Mouse (Mus musculus) embryonic facial prominence, embryonic 11.5 days (tissue): ENCODE results near the gene Rock2. TPM values are rescaled to one million over a fixed set of nuclear protein-coding genes. Genes with fewer than 3 reads are reported as not detected.

Experiments
- ATAC-seq: fragments of 200-750 bp; cut with Nextera tagmentation; replicated peaks from 2 replicates; pipeline ENCODE4 v1.8.0; 2017; ENCODE audit warnings: low read depth; ENCODE audit not compliant: insufficient number of reproducible peaks, low FRiP score, low TSS enrichment
- DNase-seq: peaks from one replicate; pipeline ENCODE4 v3.0.0-alpha.2; 2015; ENCODE audit warnings: low spot score
- H3K27ac ChIP-seq: fragments of 300-500 bp; sonication (generic); replicated peaks from 2 replicates; pipeline ENCODE4 v1.5.1; 2014; ENCODE audit warnings: mild to moderate bottlenecking, low read depth, low read length, control low read depth
- H3K27me3 ChIP-seq: fragments of 300-500 bp; sonication (generic); 2 replicates; pipeline ENCODE4 v1.6.1; 2014; ENCODE audit warnings: mild to moderate bottlenecking, low read length, moderate library complexity, mixed read lengths; ENCODE audit not compliant: control insufficient read depth, insufficient read depth
- H3K36me3 ChIP-seq: fragments of 300-500 bp; sonication (generic); replicated peaks from 2 replicates; pipeline ENCODE4 v1.6.1; 2014; ENCODE audit warnings: low read depth, mild to moderate bottlenecking, low read length, moderate library complexity, mixed read lengths; ENCODE audit not compliant: control insufficient read depth, insufficient read depth
- H3K4me1 ChIP-seq: fragments of 300-500 bp; sonication (generic); 2 replicates; pipeline ENCODE4 v1.6.1; 2014; ENCODE audit warnings: low read length, mixed read lengths; ENCODE audit not compliant: control insufficient read depth, insufficient read depth
- H3K4me2 ChIP-seq: fragments of 300-500 bp; sonication (generic); 2 replicates; pipeline ENCODE4 v1.6.1; 2014; ENCODE audit warnings: low read depth, mild to moderate bottlenecking, control low read depth, low read length, moderate library complexity
- H3K4me3 ChIP-seq: fragments of 300-500 bp; sonication (generic); 2 replicates; pipeline ENCODE4 v1.5.1; 2014; ENCODE audit warnings: low read depth, low read length, control low read depth
- H3K9ac ChIP-seq: fragments of 300-500 bp; sonication (generic); replicated peaks from 2 replicates; pipeline ENCODE4 v1.6.1; 2014; ENCODE audit warnings: mild to moderate bottlenecking, control low read depth, low read length
- H3K9me3 ChIP-seq: fragments of 300-500 bp; sonication (generic); replicated peaks from 2 replicates; pipeline ENCODE4 v1.6.1; 2016; ENCODE audit warnings: mild to moderate bottlenecking, low read length, inconsistent platforms, mixed read lengths; ENCODE audit not compliant: control insufficient read depth
- WGBS: fragments of 180-500 bp; shearing (Covaris S2); extraction: QIAGEN DNeasy Blood & Tissue Kit; methylation state at CpG from one replicate; pipeline ENCODE4 v1.1.7; 2014; 5-methylcytosine and 5-hydroxymethylcytosine counted together
- polyA plus RNA-seq: library from polyadenylated mRNA; unstranded; fragments of >200 nt; fragmentation: Nextera tagmentation; extraction: Ambion mirVana; gene quantifications from 2 replicates; pipeline ENCODE4 v1.2.1, GENCODE M21; 2014

The Rock2 gene
- polyA plus RNA-seq, 1 experiment from 2014 or later: 13.6 TPM

GRCm38 (mm10) chr12:16856306-16856679 lies 38.4 kb upstream of the Rock2 start:
- H3K4me1 ChIP-seq: no peaks in the 10 kb centered on the region
- DNase-seq (no peak), ATAC-seq (no peak)
- H3K27ac ChIP-seq: no peak overlapping the region
- 70% methylated on average over 2 of the region's 2 CpGs for WGBS
- H3K36me3 ChIP-seq: no peaks in the 10 kb centered on the region
- no peaks in the 10 kb centered on the region for H3K9me3 ChIP-seq
- H3K9ac ChIP-seq: no peak overlapping the region
- H3K4me3 ChIP-seq: no peak overlapping the region
- no peaks in the 10 kb centered on the region for H3K27me3 ChIP-seq
- no peak overlapping the region for H3K4me2 ChIP-seq

GRCm38 (mm10) chr12:16858081-16858480 lies 36.6 kb upstream of the Rock2 start:
- Histone ChIP-seq H3K4me1 (no peaks in the 10 kb centered on the region), H3K36me3 (no peaks in the 10 kb centered on the region), H3K9ac (no peak overlapping the region), H3K4me2 (no peak overlapping the region), H3K27ac (no peak overlapping the region), H3K27me3 (no peaks in the 10 kb centered on the region), H3K9me3 (no peaks in the 10 kb centered on the region), H3K4me3 (no peak overlapping the region)
- ATAC-seq (no peak), DNase-seq (no peak)
- WGBS: 83% methylated on average over 4 of the region's 4 CpGs

- no peak overlapping the region for H3K9ac ChIP-seq
- H3K36me3 ChIP-seq: no peaks in the 10 kb centered on the region
- H3K9me3 ChIP-seq: no peaks in the 10 kb centered on the region
- no peak overlapping the region for H3K4me3 ChIP-seq
- no peak overlapping the region for H3K27ac ChIP-seq
- no peaks in the 10 kb centered on the region for H3K27me3 ChIP-seq
- WGBS: 81% methylated on average over 2 of the region's 2 CpGs
- no peak overlapping the region for H3K4me2 ChIP-seq
- H3K4me1 ChIP-seq: no peaks in the 10 kb centered on the region
- DNase-seq: no peak
- ATAC-seq: no peak
Measured at GRCm38 (mm10) chr12:16859781-16860180, 34.9 kb upstream of the Rock2 start.

- H3K27me3 ChIP-seq: no peaks in the 10 kb centered on the region
- no peak overlapping the region for H3K4me2 ChIP-seq
- H3K9ac ChIP-seq: no peak overlapping the region
- no peaks in the 10 kb centered on the region for H3K4me1 ChIP-seq
- WGBS: 61% methylated on average over 1 of the region's 1 CpGs
- DNase-seq: no peak
- H3K27ac ChIP-seq: no peak overlapping the region
- H3K36me3 ChIP-seq: no peaks in the 10 kb centered on the region
- ATAC-seq: no peak
- H3K9me3 ChIP-seq: no peaks in the 10 kb centered on the region
- no peak overlapping the region for H3K4me3 ChIP-seq
Measured at GRCm38 (mm10) chr12:16860533-16860932, 34.2 kb upstream of the Rock2 start.

GRCm38 (mm10) chr12:16860961-16861360 lies 33.7 kb upstream of the Rock2 start:
- no peaks in the 10 kb centered on the region for H3K9me3 ChIP-seq
- DNase-seq (no peak), ATAC-seq (no peak)
- H3K27me3 ChIP-seq: no peaks in the 10 kb centered on the region
- WGBS: 56% methylated on average over 3 of the region's 3 CpGs
- no peaks in the 10 kb centered on the region for H3K36me3 ChIP-seq
- H3K4me3 ChIP-seq: no peak overlapping the region
- H3K27ac ChIP-seq: no peak overlapping the region
- no peak overlapping the region for H3K4me2 ChIP-seq
- no peaks in the 10 kb centered on the region for H3K4me1 ChIP-seq
- no peak overlapping the region for H3K9ac ChIP-seq

- Histone ChIP-seq H3K4me3 (no peak overlapping the region), H3K4me1 (no peaks in the 10 kb centered on the region; the same call in 1 of the 2 replicates), H3K9me3 (no peaks in the 10 kb centered on the region), H3K36me3 (no peaks in the 10 kb centered on the region), H3K27ac (no peak overlapping the region), H3K27me3 (no peaks in the 10 kb centered on the region), H3K4me2 (no peak overlapping the region), H3K9ac (no peak overlapping the region)
- ATAC-seq: no peak
- DNase-seq: no peak
- WGBS: 78% methylated on average over 4 of the region's 4 CpGs
Measured at GRCm38 (mm10) chr12:16864477-16864876, 30.2 kb upstream of the Rock2 start.

- Histone ChIP-seq H3K4me3 (no peak overlapping the region), H3K9ac (no peak overlapping the region), H3K4me2 (no peak overlapping the region), H3K4me1 (no peaks in the 10 kb centered on the region; the same call in 1 of the 2 replicates), H3K36me3 (no peaks in the 10 kb centered on the region), H3K27ac (no peak overlapping the region), H3K9me3 (no peaks in the 10 kb centered on the region), H3K27me3 (no peaks in the 10 kb centered on the region)
- WGBS: 56% methylated on average over 3 of the region's 3 CpGs
- DNase-seq (no peak), ATAC-seq (no peak)
Measured at GRCm38 (mm10) chr12:16865871-16866270, 28.8 kb upstream of the Rock2 start.

GRCm38 (mm10) chr12:16866460-16866859 lies 28.2 kb upstream of the Rock2 start:
- Histone ChIP-seq H3K27me3 (no peaks in the 10 kb centered on the region), H3K36me3 (no peaks in the 10 kb centered on the region), H3K4me1 (no peaks in the 10 kb centered on the region; the same call in 1 of the 2 replicates), H3K4me3 (no peak overlapping the region), H3K9me3 (no peaks in the 10 kb centered on the region), H3K4me2 (no peak overlapping the region), H3K9ac (no peak overlapping the region), H3K27ac (no peak overlapping the region)
- WGBS: 73% methylated on average over 3 of the region's 3 CpGs
- DNase-seq: no peak
- ATAC-seq: no peak
